Mouse (Mus musculus): ENCODE results near the gene Rho. TPM values are rescaled to one million over a fixed set of nuclear protein-coding genes. Genes with fewer than 3 reads are reported as not detected.
A peak's percentile ranks its signal among the peaks of the same experiment; 100 is the strongest.

Gene Rho
- polyA plus RNA-seq, 1 experiment from 2014 or later = 1.1 TPM

DNA sequence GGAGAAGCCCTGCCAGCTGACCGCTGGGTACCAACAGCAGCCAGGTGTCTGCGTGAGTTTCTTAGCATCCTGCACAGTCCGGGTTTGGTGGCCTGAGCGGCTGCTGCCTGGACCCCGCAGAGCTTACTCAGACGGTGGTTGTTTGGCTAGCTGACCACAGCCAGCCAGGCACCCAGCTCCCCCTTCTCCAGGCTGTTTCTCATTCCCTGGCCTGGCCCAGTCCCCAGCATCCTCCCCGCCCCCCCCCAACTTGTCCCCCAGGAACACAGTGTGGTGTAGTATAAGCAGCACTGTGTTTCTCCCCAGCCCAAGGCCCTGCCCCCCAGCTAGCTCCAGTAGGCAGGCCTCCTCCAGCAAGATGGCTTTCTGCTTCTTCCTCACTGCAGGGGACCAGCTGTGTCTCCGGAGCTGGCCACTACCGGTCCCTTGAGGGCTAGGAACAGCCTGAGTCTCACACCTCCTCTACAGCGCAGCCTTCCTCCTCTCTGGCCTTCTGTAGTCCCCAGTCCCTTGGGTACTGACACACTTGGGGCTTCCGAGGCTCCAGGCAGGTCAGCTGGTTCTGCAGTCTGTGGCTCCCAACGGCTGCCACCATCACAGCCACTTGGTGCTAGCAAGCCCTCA lies 55.0 kb downstream of the Rho start:
- H3K27me3 ChIP-seq (replicated peaks) = peaks cover 13% of the 10 kb centered on the region

GRCm38 (mm10) chr6:115987096-115987747 lies 55.7 kb downstream of the Rho start:
- Histone ChIP-seq H3K27ac (no peak overlapping the region), H3K4me3 (no peak overlapping the region), H3K9me3 (no peaks in the 10 kb centered on the region), H3K4me2 (replicated peaks) (peak overlapping the region; percentile 38), H3K36me3 (no peaks in the 10 kb centered on the region), H3K9ac (0 out of 2 replicates have a peak overlapping the region, but pooled peaks have one; percentile 21), H3K27me3 (replicated peaks) (peaks cover 19% of the 10 kb centered on the region), H3K4me1 (peaks cover 53% of the 10 kb centered on the region)
- ATAC-seq (ENCODE audit: low FRiP score, low read depth) = no peak
- 38% methylated on average over 9 of the region's 9 CpGs for WGBS

More for the DNA sequence above, 55.0 kb downstream of the Rho start:
- H3K27ac ChIP-seq = no peak overlapping the region
- 43% methylated on average over 12 of the region's 12 CpGs for WGBS
- no peak overlapping the region for H3K4me3 ChIP-seq
- no peaks in the 10 kb centered on the region for H3K36me3 ChIP-seq
- peaks cover 47% of the 10 kb centered on the region for H3K4me1 ChIP-seq
- 0 out of 2 replicates have a peak overlapping the region, but pooled peaks have one; percentile 21 for H3K9ac ChIP-seq
- H3K9me3 ChIP-seq = no peaks in the 10 kb centered on the region
- no peak for ATAC-seq (ENCODE audit: low FRiP score, low read depth)
- peak overlapping the region; percentile 38 for H3K4me2 ChIP-seq (replicated peaks)

DNA sequence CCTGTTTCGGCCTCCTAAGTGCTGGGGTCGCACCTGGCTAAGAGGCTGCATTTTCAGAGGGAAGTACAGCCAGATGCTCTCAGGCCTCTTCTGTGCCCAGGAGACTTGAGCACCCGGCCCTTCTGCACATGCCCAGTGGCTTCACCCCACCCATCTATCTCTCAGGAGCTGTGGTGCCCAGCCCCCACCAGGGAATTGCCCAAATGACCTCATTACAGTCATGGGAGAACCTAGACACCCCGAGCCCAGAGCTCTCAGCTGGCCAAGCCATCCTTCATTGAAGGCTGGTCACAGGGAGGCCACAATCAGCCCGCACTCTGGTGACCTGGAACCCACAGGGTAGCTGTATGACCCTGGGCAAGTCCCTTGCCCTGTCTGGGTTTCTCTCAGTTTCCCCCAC lies 57.5 kb downstream of the Rho start:
- H3K9me3 ChIP-seq = no peaks in the 10 kb centered on the region
- H3K36me3 ChIP-seq = no peaks in the 10 kb centered on the region
- peaks cover 37% of the 10 kb centered on the region for H3K27me3 ChIP-seq (replicated peaks)
- H3K9ac ChIP-seq = no peak overlapping the region
- H3K27ac ChIP-seq = no peak overlapping the region
- no peak overlapping the region for H3K4me3 ChIP-seq
- ATAC-seq (ENCODE audit: low FRiP score, low read depth) = no peak
- 0 out of 2 replicates have a peak overlapping the region, but pooled peaks have one; percentile 0 for H3K4me2 ChIP-seq (replicated peaks)
- H3K4me1 ChIP-seq = peaks cover 62% of the 10 kb centered on the region
- WGBS = 68% methylated on average over 5 of the region's 5 CpGs

- Histone ChIP-seq H3K36me3 (no peaks in the 10 kb centered on the region), H3K4me2 (replicated peaks) (0 out of 2 replicates have a peak overlapping the region, but pooled peaks have one; percentile 12), H3K9me3 (no peaks in the 10 kb centered on the region), H3K27me3 (replicated peaks) (peaks cover 43% of the 10 kb centered on the region), H3K4me1 (peaks cover 61% of the 10 kb centered on the region), H3K4me3 (no peak overlapping the region), H3K27ac (no peak overlapping the region), H3K9ac (no peak overlapping the region)
- ATAC-seq (ENCODE audit: low FRiP score, low read depth) = no peak
- WGBS = 73% methylated on average over 4 of the region's 4 CpGs
Measured at GRCm38 (mm10) chr6:115989607-115990006, 58.1 kb downstream of the Rho start.

Other genes with a start within 250 kb of the Rho start
- 1.4 and 1.8 TPM in 2 replicates for gene Tmem40, start 169.3 kb upstream of the Rho start, polyA plus RNA-seq (2016; fragmentation: Nextera tagmentation; extraction: Ambion mirVana)
- gene Cand2, start 157.2 kb upstream of the Rho start, polyA plus RNA-seq (2016; fragmentation: Nextera tagmentation; extraction: Ambion mirVana) = 29.5 and 31.7 TPM in 2 replicates
- 1,453 and 1,478 TPM in 2 replicates for gene Rpl32, start 123.0 kb upstream of the Rho start, polyA plus RNA-seq (2016; fragmentation: Nextera tagmentation; extraction: Ambion mirVana)
- 1.6 and 2.1 TPM in 2 replicates for gene Efcab12, start 93.3 kb upstream of the Rho start, polyA plus RNA-seq (2016; fragmentation: Nextera tagmentation; extraction: Ambion mirVana)
- 18.2 and 19.1 TPM in 2 replicates for gene Mbd4, start 78.4 kb upstream of the Rho start, polyA plus RNA-seq (2016; fragmentation: Nextera tagmentation; extraction: Ambion mirVana)
- gene Ift122, start 78.3 kb upstream of the Rho start, polyA plus RNA-seq (2016; fragmentation: Nextera tagmentation; extraction: Ambion mirVana) = 24.6 and 28.7 TPM in 2 replicates
- not detected in 2 replicates for gene H1foo, start 13.2 kb downstream of the Rho start, polyA plus RNA-seq (2016; fragmentation: Nextera tagmentation; extraction: Ambion mirVana)
- gene Plxnd1, start 63.3 kb downstream of the Rho start, polyA plus RNA-seq (2016; fragmentation: Nextera tagmentation; extraction: Ambion mirVana) = 20.0 and 28.0 TPM in 2 replicates

All from neural tube, embryonic 12.5 days (tissue).